Mouse (Mus musculus) intestine, embryonic 16.5 days (tissue): Measurements from ENCODE around the gene Trappc5. TPM values are rescaled to one million over a fixed set of nuclear protein-coding genes. Genes with fewer than 3 reads are reported as not detected.

ENCODE experiments used
- ATAC-seq: fragments of 200-750 bp; cut with Nextera tagmentation; 2 replicates; pipeline ENCODE4 v1.8.0; 2017; ENCODE audit warnings: moderate TSS enrichment, moderate library complexity
- H3K27ac ChIP-seq: fragments of 300-500 bp; sonication (generic); 2 replicates; pipeline ENCODE4 v1.5.1; 2014; ENCODE audit warnings: mild to moderate bottlenecking, low read length
- H3K27me3 ChIP-seq: fragments of 300-500 bp; sonication (generic); replicated peaks from 2 replicates; pipeline ENCODE4 v1.6.1; 2014; ENCODE audit warnings: low read length, control low read depth, mixed read lengths; ENCODE audit not compliant: control insufficient read depth, insufficient read depth
- H3K36me3 ChIP-seq: fragments of 300-500 bp; sonication (generic); 2 replicates; pipeline ENCODE4 v1.6.1; 2014; ENCODE audit warnings: low read length, control low read depth; ENCODE audit not compliant: control insufficient read depth, insufficient read depth
- H3K4me1 ChIP-seq: fragments of 300-500 bp; sonication (generic); 2 replicates; pipeline ENCODE4 v1.6.1; 2014; ENCODE audit warnings: low read length, control low read depth, mixed read lengths; ENCODE audit not compliant: control insufficient read depth, insufficient read depth
- H3K4me2 ChIP-seq: fragments of 300-500 bp; sonication (generic); 2 replicates; pipeline ENCODE4 v1.6.1; 2014; ENCODE audit warnings: low read depth, low read length, control low read depth
- H3K4me3 ChIP-seq: fragments of 300-500 bp; sonication (generic); 2 replicates; pipeline ENCODE4 v1.5.1; 2014; ENCODE audit warnings: mild to moderate bottlenecking, low read length
- H3K9ac ChIP-seq: fragments of 300-500 bp; sonication (generic); 2 replicates; pipeline ENCODE4 v1.6.1; 2014; ENCODE audit warnings: low read depth, low read length
- H3K9me3 ChIP-seq: fragments of 300-500 bp; sonication (generic); 2 replicates; pipeline ENCODE4 v1.6.1; 2016; ENCODE audit warnings: low read length, control low read depth; ENCODE audit not compliant: control insufficient read depth
- whole genome bisulfite sequencing: fragments of 180-500 bp; shearing (Covaris S2); extraction: QIAGEN DNeasy Blood & Tissue Kit; methylation state at CpG from one replicate; pipeline ENCODE4 v1.1.7; 2014; 5-methylcytosine and 5-hydroxymethylcytosine counted together
- polyA plus RNA-seq: library from polyadenylated mRNA; unstranded; fragments of >200 nt; fragmentation: Nextera tagmentation; extraction: Ambion mirVana; gene quantifications from 2 replicates; pipeline ENCODE4 v1.2.1, GENCODE M21; 2015

Gene Trappc5
- polyA plus RNA-seq, 1 experiment from 2014 or later: 38.8 TPM

- Histone ChIP-seq H3K9me3 (no peaks in the 10 kb centered on the region), H3K4me3 (no peak overlapping the region), H3K4me2 (no peak overlapping the region), H3K27ac (no peak overlapping the region), H3K4me1 (no peaks in the 10 kb centered on the region), H3K9ac (no peak overlapping the region), H3K36me3 (peaks cover 10% of the 10 kb centered on the region), H3K27me3 (no peaks in the 10 kb centered on the region)
- ATAC-seq: no peak
Measured at GRCm38 (mm10) chr8:3684530-3684929, 8.4 kb downstream of the Trappc5 start.

GRCm38 (mm10) chr8:3685422-3685821, 9.3 kb downstream of the Trappc5 start:
- ATAC-seq: no peak
- H3K27me3 ChIP-seq: no peaks in the 10 kb centered on the region
- H3K9me3 ChIP-seq: no peaks in the 10 kb centered on the region
- no peak overlapping the region for H3K4me3 ChIP-seq
- no peak overlapping the region for H3K27ac ChIP-seq
- H3K4me2 ChIP-seq: no peak overlapping the region
- H3K9ac ChIP-seq: no peak overlapping the region
- 61% methylated on average over 5 of the region's 5 CpGs for WGBS
- H3K4me1 ChIP-seq: no peaks in the 10 kb centered on the region
- H3K36me3 ChIP-seq: peaks cover 5% of the 10 kb centered on the region

GRCm38 (mm10) chr8:3687537-3687936, 11.4 kb downstream of the Trappc5 start:
- no peak overlapping the region for H3K9ac ChIP-seq
- no peak overlapping the region for H3K4me3 ChIP-seq
- H3K36me3 ChIP-seq: no peaks in the 10 kb centered on the region
- H3K27me3 ChIP-seq: no peaks in the 10 kb centered on the region
- no peak overlapping the region for H3K4me2 ChIP-seq
- ATAC-seq: no peak
- no peak overlapping the region for H3K27ac ChIP-seq
- WGBS: 73% methylated on average over 6 of the region's 6 CpGs
- no peaks in the 10 kb centered on the region for H3K9me3 ChIP-seq
- no peaks in the 10 kb centered on the region for H3K4me1 ChIP-seq

- no peak overlapping the region for H3K4me3 ChIP-seq
- no peaks in the 10 kb centered on the region for H3K9me3 ChIP-seq
- no peaks in the 10 kb centered on the region for H3K4me1 ChIP-seq
- no peak overlapping the region for H3K27ac ChIP-seq
- ATAC-seq: no peak
- 65% methylated on average over 3 of the region's 3 CpGs for WGBS
- no peaks in the 10 kb centered on the region for H3K36me3 ChIP-seq
- H3K4me2 ChIP-seq: no peak overlapping the region
- no peak overlapping the region for H3K9ac ChIP-seq
- no peaks in the 10 kb centered on the region for H3K27me3 ChIP-seq
Measured at GRCm38 (mm10) chr8:3690774-3691173, 14.7 kb downstream of the Trappc5 start.

GRCm38 (mm10) chr8:3694121-3694520, 18.0 kb downstream of the Trappc5 start, which contains the start of gene Fcer2a:
Gene Fcer2a, minus strand, starts transcription at chr8:3694175.
- no peak within 1 kb of the TSS for H3K27ac ChIP-seq
- no peak within 1 kb of the TSS for H3K9ac ChIP-seq
- no peak within 1 kb of the TSS for H3K4me3 ChIP-seq
- no peak within 1 kb of the TSS for H3K4me2 ChIP-seq
- WGBS: 81% methylated on average over 3 of the region's 3 CpGs
- H3K4me1 ChIP-seq: no peaks in the 10 kb centered on the region
- no peaks in the 10 kb centered on the region for H3K36me3 ChIP-seq
- ATAC-seq: no peak
- H3K9me3 ChIP-seq: no peaks in the 10 kb centered on the region
- no peaks in the 10 kb centered on the region for H3K27me3 ChIP-seq

GRCm38 (mm10) chr8:3701491-3701890, 25.4 kb downstream of the Trappc5 start:
- Histone ChIP-seq H3K4me3 (no peak overlapping the region), H3K36me3 (no peaks in the 10 kb centered on the region), H3K27me3 (no peaks in the 10 kb centered on the region), H3K9ac (no peak overlapping the region), H3K4me2 (no peak overlapping the region), H3K4me1 (no peaks in the 10 kb centered on the region), H3K27ac (no peak overlapping the region), H3K9me3 (no peaks in the 10 kb centered on the region)
- 89% methylated on average over 1 of the region's 1 CpGs for WGBS
- ATAC-seq: no peak

GRCm38 (mm10) chr8:3705711-3706110, 29.6 kb downstream of the Trappc5 start:
- no peak for ATAC-seq
- H3K9me3 ChIP-seq: no peaks in the 10 kb centered on the region
- no peak overlapping the region for H3K9ac ChIP-seq
- no peak overlapping the region for H3K4me2 ChIP-seq
- H3K27ac ChIP-seq: no peak overlapping the region
- no peaks in the 10 kb centered on the region for H3K4me1 ChIP-seq
- 60% methylated on average over 4 of the region's 4 CpGs for WGBS
- H3K36me3 ChIP-seq: no peaks in the 10 kb centered on the region
- H3K4me3 ChIP-seq: no peak overlapping the region
- H3K27me3 ChIP-seq: no peaks in the 10 kb centered on the region

GRCm38 (mm10) chr8:3707611-3708010, 31.5 kb downstream of the Trappc5 start:
- Histone ChIP-seq H3K27me3 (no peaks in the 10 kb centered on the region), H3K9ac (no peak overlapping the region), H3K9me3 (no peaks in the 10 kb centered on the region), H3K4me3 (no peak overlapping the region), H3K36me3 (no peaks in the 10 kb centered on the region), H3K4me1 (no peaks in the 10 kb centered on the region), H3K4me2 (no peak overlapping the region), H3K27ac (no peak overlapping the region)
- no peak for ATAC-seq
- WGBS: 66% methylated on average over 7 of the region's 7 CpGs

GRCm38 (mm10) chr8:3710312-3710711, 34.2 kb downstream of the Trappc5 start:
- H3K4me3 ChIP-seq: no peak overlapping the region
- H3K9me3 ChIP-seq: no peaks in the 10 kb centered on the region
- H3K9ac ChIP-seq: no peak overlapping the region
- ATAC-seq: no peak
- H3K4me1 ChIP-seq: no peaks in the 10 kb centered on the region
- H3K36me3 ChIP-seq: no peaks in the 10 kb centered on the region
- H3K27me3 ChIP-seq: no peaks in the 10 kb centered on the region
- WGBS: 86% methylated on average over 3 of the region's 3 CpGs
- H3K4me2 ChIP-seq: no peak overlapping the region
- no peak overlapping the region for H3K27ac ChIP-seq

- no peaks in the 10 kb centered on the region for H3K9me3 ChIP-seq
- no peak overlapping the region for H3K9ac ChIP-seq
- no peak overlapping the region for H3K4me3 ChIP-seq
- H3K4me2 ChIP-seq: no peak overlapping the region
- H3K27ac ChIP-seq: no peak overlapping the region
- ATAC-seq: no peak
- 51% methylated on average over 2 of the region's 2 CpGs for WGBS
- H3K36me3 ChIP-seq: no peaks in the 10 kb centered on the region
- no peaks in the 10 kb centered on the region for H3K27me3 ChIP-seq
- H3K4me1 ChIP-seq: no peaks in the 10 kb centered on the region
Measured at GRCm38 (mm10) chr8:3711646-3712045, 35.5 kb downstream of the Trappc5 start.
